Mouse (Mus musculus) c-Kit-positive CD71-positive TER-119-negative erythroid progenitor cells, embryonic 14.5 days (primary cell): ENCODE results near the gene Ankrd27.
A peak's percentile ranks its signal among the peaks of the same experiment; 100 is the strongest.
"Not testable (repeated sequence)": the region's sequence is repeated elsewhere in the genome, so short reads cannot be mapped to it uniquely, and the experiment has no call there.

ENCODE experiments used
- DNase-seq: peaks from one replicate; pipeline ENCODE4 v3.0.0-alpha.2; 2013; ENCODE audit warnings: low read depth

Gene Ankrd27

GRCm38 (mm10) chr7:35586055-35586905, at the start of gene Ankrd27:
Gene Ankrd27 (plus strand): TSS chr7:35586244.
- DNase-seq = peak; percentile 97

GRCm38 (mm10) chr7:35537562-35537961, 48.5 kb upstream of the Ankrd27 start, which contains the start of gene Tdrd12:
Gene Tdrd12 (minus strand): TSS chr7:35537745.
- DNase-seq = no peak

DNA sequence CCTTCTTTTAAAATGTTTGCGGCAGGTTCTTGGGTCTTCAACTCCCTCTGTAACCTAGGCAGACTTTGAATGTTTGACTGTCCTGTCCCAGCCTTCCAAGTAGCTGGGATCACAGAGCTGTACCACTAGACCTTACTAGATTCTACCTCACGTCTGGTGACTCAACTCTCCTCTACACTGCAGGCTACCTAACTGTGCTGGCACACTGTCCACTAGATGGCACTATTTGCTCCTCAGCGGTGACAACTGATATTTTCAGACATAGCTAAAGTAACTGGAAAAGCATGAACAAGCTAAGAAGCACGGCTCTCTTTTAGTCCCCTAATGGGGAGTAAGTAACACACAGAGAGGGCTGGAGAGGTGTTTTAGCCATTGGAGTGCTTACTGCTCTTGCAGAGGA, 40.2 kb upstream of the Ankrd27 start:
- peak; percentile 63 for DNase-seq

- peak; percentile 70 for DNase-seq
These were observed 32.1 kb upstream of the Ankrd27 start for GRCm38 (mm10) chr7:35553751-35554604.

DNA sequence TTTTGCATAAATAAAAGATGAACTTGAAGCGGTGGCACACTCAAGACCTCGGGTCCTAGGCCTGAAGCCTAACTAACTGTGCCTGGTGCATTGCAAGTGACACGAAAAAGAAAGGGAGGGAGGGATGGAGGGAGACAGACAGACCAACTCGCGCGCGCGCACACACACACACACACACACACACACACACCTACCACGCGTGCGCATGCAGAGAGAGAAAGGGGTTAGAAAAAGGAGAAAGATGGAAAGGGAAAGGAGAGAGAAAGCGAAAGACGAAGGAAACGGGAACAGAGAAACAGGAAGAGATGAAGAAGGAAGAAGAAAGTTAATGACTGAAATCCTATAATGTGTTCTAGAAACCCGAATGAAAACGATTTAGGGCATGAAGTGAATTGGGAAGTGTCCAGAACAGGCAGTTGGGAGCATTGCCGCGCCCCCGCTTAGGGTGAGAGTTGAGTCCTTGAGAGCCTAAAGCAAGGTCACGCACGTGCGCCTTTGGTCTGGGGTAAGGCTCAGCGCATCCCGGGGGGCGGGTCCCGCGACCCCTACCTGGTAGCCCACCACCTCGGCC, 31.4 kb upstream of the Ankrd27 start:
- no peak for DNase-seq

DNA sequence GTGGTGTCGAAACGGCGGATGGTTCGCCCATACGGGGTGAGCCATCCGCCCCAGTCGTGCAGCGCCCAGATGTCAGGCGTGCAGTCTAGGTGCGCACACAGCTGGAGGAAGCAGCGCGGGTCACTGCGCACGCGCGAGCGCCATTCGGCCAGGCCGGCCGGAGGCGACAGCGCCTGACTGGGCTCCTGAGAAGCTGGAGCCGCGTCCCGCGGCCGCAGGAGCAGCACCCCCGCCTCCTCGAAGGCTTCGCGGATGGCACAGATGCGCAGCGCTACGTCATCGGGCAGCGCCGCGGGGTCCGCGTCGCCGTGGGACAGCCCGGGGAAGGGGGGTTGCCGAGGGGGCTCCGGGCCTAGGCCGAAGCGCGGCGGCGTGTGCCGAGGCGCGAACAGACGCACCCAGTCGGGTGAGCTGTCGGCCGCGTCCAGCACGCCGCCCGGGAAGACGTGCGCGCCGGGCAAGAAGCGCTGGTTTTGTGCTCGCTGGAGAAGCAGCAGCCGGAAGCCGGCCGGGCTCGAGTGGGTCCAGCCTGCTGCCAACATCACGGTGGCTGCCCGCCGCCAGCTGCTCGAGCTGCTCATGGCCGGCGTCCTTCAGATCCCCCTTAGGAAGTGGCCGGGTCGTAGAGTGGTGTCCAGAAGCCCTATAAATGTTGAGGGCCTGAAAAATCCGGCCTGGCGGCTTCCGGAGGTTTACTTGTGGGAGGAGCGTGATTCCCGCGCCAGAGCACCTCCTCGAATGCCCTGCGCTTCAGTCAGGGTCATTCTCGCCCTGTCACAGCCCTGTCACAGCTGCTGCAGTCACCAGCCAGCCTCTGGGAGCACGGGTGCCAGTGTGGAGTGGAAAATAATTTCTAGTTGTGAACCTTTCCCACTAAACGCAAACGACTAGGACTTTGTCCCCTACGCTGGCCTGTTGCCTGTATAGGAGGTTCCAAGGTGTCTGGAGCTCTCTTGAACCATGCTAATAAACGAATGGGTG, 30.5 kb upstream of the Ankrd27 start:
- peak; percentile 75 for DNase-seq

GRCm38 (mm10) chr7:35556205-35556603, 29.8 kb upstream of the Ankrd27 start, which contains the start of gene Nudt19:
Gene Nudt19 (minus strand): TSS chr7:35556304.
- DNase-seq = no peak

DNA sequence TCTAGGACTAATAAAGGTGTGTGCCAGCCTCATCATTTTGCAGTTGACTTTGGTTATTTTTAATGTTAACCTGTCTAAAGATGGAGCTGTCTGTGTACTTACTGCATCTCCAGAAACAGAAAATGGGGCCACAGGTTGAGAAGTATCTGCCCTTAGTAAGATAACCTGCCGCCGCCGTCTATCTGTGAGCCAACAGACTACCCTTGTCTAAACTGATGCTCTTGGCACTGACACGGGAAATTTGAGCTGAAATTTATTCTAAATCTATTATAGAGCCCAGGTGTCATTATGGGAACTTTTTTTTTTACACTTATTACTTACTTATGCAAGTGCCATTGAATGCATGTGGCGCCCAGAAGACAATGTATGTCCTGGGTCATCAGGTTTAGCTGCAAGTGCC, 29.1 kb upstream of the Ankrd27 start:
- peak; percentile 76 for DNase-seq

DNA sequence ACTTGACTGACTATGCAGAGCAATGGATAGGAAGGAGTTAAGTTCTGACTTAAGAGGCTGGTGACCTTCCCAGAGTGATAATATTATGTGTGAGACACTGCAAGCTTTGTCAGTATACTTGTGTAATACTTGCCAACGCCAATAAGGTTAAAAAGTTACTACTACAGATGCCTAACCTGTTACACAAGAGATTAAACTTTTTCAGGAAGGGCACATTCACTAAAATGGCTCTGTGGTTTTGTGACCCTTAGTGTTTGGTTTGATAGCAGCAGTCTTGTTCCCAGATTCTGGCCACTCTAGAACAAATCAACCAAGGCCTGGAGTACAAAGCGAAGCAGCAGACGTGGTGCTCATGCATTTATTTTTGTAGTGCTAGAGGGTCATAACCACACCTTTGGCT, 28.5 kb upstream of the Ankrd27 start:
- DNase-seq = peak; percentile 63

GRCm38 (mm10) chr7:35558681-35559080, 27.4 kb upstream of the Ankrd27 start:
- no peak for DNase-seq

- peak; percentile 67 for DNase-seq
These were observed 26.2 kb upstream of the Ankrd27 start for GRCm38 (mm10) chr7:35559838-35560237.

DNA sequence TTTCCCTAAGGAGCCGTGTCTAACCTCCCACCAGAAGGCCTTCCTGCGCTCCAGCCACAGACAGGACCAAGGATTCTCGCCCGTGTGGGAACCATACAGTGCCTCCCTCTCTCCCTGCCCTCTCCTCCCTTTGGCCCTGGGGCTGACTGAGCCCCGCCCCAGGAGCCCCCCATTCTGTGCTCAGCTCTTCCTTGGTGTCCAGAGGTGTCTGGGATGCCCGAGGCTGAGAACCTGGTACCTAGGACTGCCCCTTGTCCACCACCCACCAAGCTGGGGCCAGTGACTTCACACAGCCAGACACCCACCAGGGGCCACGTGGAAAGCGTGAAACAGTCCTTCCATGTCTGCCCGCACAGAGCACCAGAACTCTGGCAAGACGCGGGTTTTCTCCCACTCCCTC, 23.0 kb upstream of the Ankrd27 start:
- DNase-seq = no peak

DNA sequence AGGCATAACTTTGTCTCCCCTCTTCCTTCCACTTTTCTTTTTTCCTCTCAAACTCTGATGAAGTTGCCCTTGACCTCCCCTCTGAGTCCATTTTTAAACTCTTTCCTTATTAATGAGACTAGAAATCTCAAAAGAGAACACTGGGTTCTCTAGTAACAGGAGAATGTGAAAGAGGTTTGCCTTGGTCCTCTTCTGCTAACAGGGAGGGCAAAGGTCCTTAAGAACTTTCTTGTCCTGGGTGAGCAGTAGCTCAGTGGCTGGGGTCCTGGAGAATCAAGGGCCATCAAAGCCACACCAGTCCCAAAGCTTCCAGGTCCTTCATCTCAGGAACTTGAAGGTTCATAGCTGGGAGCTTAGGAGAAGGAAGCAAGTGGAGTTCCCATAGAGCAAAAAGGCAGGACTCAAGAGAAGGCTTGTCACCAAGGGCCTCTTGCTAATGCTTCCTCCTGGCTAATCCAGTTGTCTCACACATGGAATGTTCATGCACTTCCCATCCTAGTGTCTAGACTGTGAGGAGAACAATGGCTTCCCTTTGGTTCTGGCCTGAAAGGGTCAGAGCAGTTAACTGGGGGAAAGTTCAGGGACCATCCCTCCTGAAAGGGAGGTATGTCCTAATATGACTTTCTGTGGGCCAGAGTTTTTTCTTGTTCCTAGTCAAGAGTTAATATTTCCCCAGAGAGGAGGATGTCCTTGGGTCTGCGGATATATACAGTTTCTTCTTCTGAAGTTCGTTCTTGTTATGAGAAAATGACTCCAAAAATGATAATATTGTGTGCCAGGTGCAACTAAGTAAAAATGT, 21.8 kb upstream of the Ankrd27 start:
- DNase-seq = no peak

- DNase-seq = not testable (repeated sequence)
These were observed 21.2 kb upstream of the Ankrd27 start for GRCm38 (mm10) chr7:35564872-35565271.

DNA sequence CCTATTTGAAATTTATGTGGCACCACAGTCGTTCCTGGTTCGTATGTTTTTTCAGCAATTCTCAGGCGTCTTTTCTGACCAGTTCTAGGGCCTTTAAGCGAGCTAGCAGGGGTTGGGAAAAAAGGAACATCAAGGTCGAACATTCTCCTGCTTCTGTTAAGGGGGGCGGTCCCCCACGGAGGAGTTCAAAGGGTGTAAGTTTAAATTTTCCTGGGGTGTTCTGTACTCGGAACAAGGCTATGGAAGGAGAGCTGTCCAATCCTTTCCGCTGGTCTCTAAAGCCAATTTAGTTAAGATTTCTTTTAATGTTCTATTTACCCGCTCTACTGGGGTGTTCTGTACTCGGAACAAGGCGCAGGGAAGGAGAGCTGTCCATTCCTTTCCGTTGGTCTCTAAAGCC, 20.1 kb upstream of the Ankrd27 start:
- DNase-seq = not testable (repeated sequence)

GRCm38 (mm10) chr7:35569724-35570123, 16.3 kb upstream of the Ankrd27 start:
- not testable (repeated sequence) for DNase-seq

GRCm38 (mm10) chr7:35570883-35571282, 15.2 kb upstream of the Ankrd27 start:
- DNase-seq = not testable (repeated sequence)

DNA sequence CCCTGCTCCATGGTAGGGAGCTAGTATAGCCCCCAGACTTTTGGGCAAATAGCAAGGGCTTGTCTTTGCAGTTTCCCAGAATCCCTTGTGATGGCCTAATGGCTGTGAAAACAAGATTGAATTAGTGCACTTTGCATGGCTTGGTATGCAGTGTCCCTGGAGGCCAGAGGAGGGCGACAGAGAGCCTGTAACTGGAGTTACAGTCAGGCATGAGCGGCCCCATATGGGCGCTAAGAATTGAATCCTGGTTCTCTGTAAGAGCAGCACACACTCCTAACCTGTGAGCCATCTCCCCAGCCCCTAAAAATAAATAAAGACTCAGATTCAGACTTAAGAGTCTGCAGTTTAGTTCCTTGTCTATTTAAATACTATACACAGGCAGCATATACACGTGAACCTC, 6.2 kb upstream of the Ankrd27 start:
- no peak for DNase-seq

GRCm38 (mm10) chr7:35582719-35583118, 3.3 kb upstream of the Ankrd27 start:
- no peak for DNase-seq

- no peak for DNase-seq
These were observed 2.5 kb upstream of the Ankrd27 start for GRCm38 (mm10) chr7:35583476-35584025.
